Mouse (Mus musculus) bone marrow, adult 2 months (tissue): Measurements from ENCODE around the gene Pappa.

Source experiments
- CTCF ChIP-seq: fragments of 200-500 bp; IDR thresholded peaks from 2 replicates; pipeline ENCODE4 v1.5.1; 2011; ENCODE audit warnings: low read length, control low read depth; ENCODE audit not compliant: control insufficient read depth, insufficient read depth
- POLR2A ChIP-seq: fragments of 200-500 bp; IDR thresholded peaks from 2 replicates; pipeline ENCODE4 v1.6.1; 2011; ENCODE audit warnings: low read depth, mild to moderate bottlenecking, control low read depth, low read length, borderline replicate concordance; ENCODE audit not compliant: control insufficient read depth

DNA sequence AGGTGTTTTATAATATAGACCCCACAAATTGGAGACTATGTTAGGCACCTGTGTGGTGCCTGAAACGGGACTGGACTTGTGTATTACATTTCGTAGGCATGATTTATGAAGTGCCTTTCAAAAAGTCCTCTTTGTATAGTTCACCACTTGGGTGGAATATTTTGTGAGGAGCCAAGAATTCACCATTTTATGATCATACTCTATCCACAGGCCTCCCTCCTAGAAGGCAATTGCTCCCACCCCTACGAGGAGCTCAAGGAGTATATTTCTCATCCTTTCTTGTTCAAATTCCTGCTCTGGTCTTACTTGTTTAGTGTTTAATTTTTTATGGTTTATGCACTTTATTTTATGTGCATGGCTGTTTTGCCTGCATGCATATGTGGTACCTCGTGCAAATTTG, 259.1 kb downstream of the Pappa start:
- TF ChIP-seq POLR2A (no peak), CTCF (no peak)
